Mouse (Mus musculus): ENCODE data around the gene Smoc2. TPM values are rescaled to one million over a fixed set of nuclear protein-coding genes. Genes with fewer than 3 reads are reported as not detected.

Smoc2 gene
- polyA plus RNA-seq, 1 experiment = 0.19 TPM

DNA sequence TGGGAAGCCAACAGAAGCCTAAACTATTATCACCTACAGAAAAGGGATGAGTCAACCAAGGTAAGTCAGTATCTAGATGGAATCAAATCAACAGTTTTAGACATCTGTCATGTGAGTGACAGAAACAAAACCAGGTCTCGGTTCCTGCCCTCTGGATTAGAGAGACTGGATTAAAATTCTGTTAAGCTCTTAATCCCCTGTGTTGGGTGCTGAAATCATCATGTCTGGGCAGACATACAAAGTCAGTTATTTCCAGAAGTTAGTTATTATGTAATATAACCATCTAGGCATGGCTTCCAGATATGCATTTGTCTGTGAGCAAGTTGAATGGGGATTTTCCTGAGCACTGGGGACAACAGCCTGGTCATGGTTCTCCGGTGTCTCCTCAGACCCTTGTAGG, 33.0 kb upstream of the Smoc2 start:
- no peak overlapping the region for H3K4me3 ChIP-seq (ENCODE audit: insufficient read depth, low read length)
- no peak for TF ChIP-seq POLR2A (IDR thresholded peaks at IDR 0.05; ENCODE audit: borderline replicate concordance, low read depth, low read length)
- no peak for TF ChIP-seq CTCF (IDR thresholded peaks at IDR 0.05; ENCODE audit: low read depth, low read length)
- no peaks in the 10 kb centered on the region for H3K4me1 ChIP-seq (ENCODE audit: control insufficient read depth, insufficient read depth, low read length)
- no peak overlapping the region for H3K27ac ChIP-seq (ENCODE audit: insufficient read depth, low read depth, low read length)

DNA sequence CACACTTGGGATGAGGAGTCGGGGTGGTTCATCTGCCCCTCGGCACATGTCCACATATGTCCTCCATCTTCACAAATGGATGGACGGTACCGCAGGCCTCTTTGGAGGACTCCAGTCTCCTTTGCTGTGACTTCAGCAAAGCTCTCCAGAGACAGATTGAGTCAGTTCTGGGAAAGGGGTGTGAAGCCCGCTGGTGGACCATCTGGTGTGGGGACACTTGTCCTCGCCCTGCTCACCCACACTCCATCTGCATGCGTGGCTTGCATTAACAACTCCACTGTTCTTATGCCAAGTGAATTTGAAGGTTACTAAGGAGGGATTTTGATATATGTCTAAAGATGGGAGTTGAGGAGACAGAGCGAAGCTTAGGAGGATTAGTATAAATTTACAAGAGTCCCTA, 31.4 kb upstream of the Smoc2 start:
- Histone ChIP-seq H3K27ac (ENCODE audit: insufficient read depth, low read depth, low read length) (no peak overlapping the region), H3K4me1 (ENCODE audit: control insufficient read depth, insufficient read depth, low read length) (no peaks in the 10 kb centered on the region), H3K4me3 (ENCODE audit: insufficient read depth, low read length) (no peak overlapping the region)
- no peak for TF ChIP-seq POLR2A (IDR thresholded peaks at IDR 0.05; ENCODE audit: borderline replicate concordance, low read depth, low read length)
- no peak for TF ChIP-seq CTCF (IDR thresholded peaks at IDR 0.05; ENCODE audit: low read depth, low read length)

GRCm38 (mm10) chr17:14249595-14249994, 29.7 kb upstream of the Smoc2 start:
- Histone ChIP-seq H3K27ac (ENCODE audit: insufficient read depth, low read depth, low read length) (no peak overlapping the region), H3K4me3 (ENCODE audit: insufficient read depth, low read length) (no peak overlapping the region), H3K4me1 (ENCODE audit: control insufficient read depth, insufficient read depth, low read length) (no peaks in the 10 kb centered on the region)
- TF ChIP-seq POLR2A (IDR thresholded peaks at IDR 0.05; ENCODE audit: borderline replicate concordance, low read depth, low read length) (no peak), CTCF (IDR thresholded peaks at IDR 0.05; ENCODE audit: low read depth, low read length) (no peak)

DNA sequence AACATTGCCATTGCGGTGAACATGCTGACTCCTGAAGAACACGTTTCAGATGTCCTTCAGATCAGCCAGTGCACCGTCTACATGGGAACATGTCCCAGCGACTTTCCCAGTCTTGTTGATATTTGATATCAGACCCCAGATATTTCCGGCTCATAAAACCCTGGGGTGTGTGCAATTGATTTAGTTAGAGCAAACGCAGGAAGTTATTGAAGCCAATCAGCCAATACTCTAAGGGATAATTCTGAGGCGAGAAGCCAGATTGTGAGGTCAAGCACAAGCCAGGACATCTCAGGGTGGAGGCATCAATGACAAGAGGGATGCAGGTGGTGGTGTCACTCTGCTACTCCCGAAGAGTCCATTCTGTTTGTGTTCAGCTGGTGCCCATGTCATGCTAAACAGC, 28.9 kb upstream of the Smoc2 start:
- TF ChIP-seq CTCF (IDR thresholded peaks at IDR 0.05; ENCODE audit: low read depth, low read length) (no peak), POLR2A (IDR thresholded peaks at IDR 0.05; ENCODE audit: borderline replicate concordance, low read depth, low read length) (no peak)
- no peak overlapping the region for H3K27ac ChIP-seq (ENCODE audit: insufficient read depth, low read depth, low read length)
- no peaks in the 10 kb centered on the region for H3K4me1 ChIP-seq (ENCODE audit: control insufficient read depth, insufficient read depth, low read length)
- H3K4me3 ChIP-seq (ENCODE audit: insufficient read depth, low read length) = no peak overlapping the region

DNA sequence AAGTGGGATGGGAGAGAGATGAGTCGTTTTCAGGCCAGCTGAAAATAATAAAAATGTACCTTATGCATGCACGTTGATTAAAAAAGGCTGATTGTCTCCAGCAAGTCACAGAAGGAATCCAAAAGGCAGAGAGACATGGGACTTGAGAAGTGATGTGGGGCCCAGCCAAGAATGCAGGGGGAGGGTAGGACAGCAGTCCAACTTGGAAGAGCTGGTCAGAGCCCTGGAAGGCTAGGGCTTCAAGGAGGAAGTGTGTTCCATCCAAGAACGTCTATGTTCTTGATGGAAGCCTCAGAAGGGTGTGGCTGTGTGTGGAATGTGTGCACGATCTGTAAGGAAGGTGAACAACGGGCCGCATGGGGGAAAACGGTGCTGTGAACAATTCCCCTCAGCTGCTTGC, 26.9 kb upstream of the Smoc2 start:
- H3K27ac ChIP-seq (ENCODE audit: insufficient read depth, low read depth, low read length) = no peak overlapping the region
- TF ChIP-seq CTCF (IDR thresholded peaks at IDR 0.05; ENCODE audit: low read depth, low read length) (no peak), POLR2A (IDR thresholded peaks at IDR 0.05; ENCODE audit: borderline replicate concordance, low read depth, low read length) (no peak)
- no peaks in the 10 kb centered on the region for H3K4me1 ChIP-seq (ENCODE audit: control insufficient read depth, insufficient read depth, low read length)
- H3K4me3 ChIP-seq (ENCODE audit: insufficient read depth, low read length) = no peak overlapping the region

GRCm38 (mm10) chr17:14254616-14255015, 24.7 kb upstream of the Smoc2 start:
- H3K4me3 ChIP-seq (ENCODE audit: insufficient read depth, low read length) = no peak overlapping the region
- TF ChIP-seq POLR2A (IDR thresholded peaks at IDR 0.05; ENCODE audit: borderline replicate concordance, low read depth, low read length) (no peak), CTCF (IDR thresholded peaks at IDR 0.05; ENCODE audit: low read depth, low read length) (no peak)
- no peak overlapping the region for H3K27ac ChIP-seq (ENCODE audit: insufficient read depth, low read depth, low read length)
- H3K4me1 ChIP-seq (ENCODE audit: control insufficient read depth, insufficient read depth, low read length) = no peaks in the 10 kb centered on the region

DNA sequence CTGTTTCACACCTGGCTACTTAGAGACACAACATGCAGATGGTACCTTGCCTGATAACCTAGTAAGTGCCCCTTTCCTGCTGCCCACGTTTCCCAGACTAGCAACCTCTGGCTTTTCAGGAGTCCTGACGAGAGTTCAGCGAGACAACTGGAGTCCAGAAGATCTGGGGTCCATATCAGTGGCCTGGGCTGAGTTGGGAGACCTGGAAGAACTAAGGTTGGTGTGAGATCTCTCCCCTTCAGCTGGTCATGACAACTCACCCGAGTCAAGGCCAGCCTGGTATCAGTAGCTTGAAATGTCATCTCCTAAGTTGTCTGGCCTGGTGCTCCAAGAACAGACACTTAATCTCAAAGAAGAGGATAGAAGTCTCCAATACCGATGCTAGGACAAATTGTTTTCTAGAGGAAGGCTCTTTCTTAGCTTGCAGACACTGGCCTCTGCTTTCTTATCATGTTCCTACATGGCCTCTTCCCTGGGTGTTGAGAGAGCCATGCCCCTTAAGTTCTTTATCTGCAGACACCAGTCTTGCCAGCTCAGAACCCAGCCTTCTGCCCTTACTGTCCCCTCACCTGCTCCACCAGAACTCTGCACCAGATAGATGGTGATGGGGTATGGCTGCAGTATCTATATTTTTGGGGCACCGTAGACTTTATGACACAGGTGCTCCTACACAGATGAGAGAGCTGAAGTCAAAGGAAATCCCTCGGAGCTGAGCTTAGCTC, 21.3 kb upstream of the Smoc2 start:
- no peak overlapping the region for H3K4me3 ChIP-seq (ENCODE audit: insufficient read depth, low read length)
- no peak overlapping the region for H3K27ac ChIP-seq (ENCODE audit: insufficient read depth, low read depth, low read length)
- no peaks in the 10 kb centered on the region for H3K4me1 ChIP-seq (ENCODE audit: control insufficient read depth, insufficient read depth, low read length)
- TF ChIP-seq CTCF (IDR thresholded peaks at IDR 0.05; ENCODE audit: low read depth, low read length) = no peak
- TF ChIP-seq POLR2A (IDR thresholded peaks at IDR 0.05; ENCODE audit: borderline replicate concordance, low read depth, low read length) = no peak

DNA sequence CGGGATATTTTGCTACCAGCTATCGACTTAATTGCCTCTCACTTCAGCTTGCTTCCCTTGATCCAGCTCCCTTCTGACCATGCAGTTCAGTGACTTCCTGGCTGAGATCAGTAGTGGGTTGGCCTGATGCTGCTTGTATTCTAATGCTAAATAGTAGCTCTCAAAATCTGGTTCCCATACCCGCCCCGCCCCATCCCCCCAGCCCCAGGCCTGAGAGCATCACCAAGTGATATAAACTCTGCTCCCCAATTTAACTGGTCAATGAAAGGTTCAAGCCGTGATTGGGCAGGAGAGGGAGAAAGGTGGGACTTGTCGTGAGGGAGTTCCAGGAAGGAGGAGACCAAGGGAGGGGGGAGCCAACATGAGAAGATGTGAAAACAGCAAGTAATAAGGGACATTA, 20.4 kb upstream of the Smoc2 start:
- TF ChIP-seq CTCF (IDR thresholded peaks at IDR 0.05; ENCODE audit: low read depth, low read length) (no peak), POLR2A (IDR thresholded peaks at IDR 0.05; ENCODE audit: borderline replicate concordance, low read depth, low read length) (no peak)
- no peak overlapping the region for H3K27ac ChIP-seq (ENCODE audit: insufficient read depth, low read depth, low read length)
- no peaks in the 10 kb centered on the region for H3K4me1 ChIP-seq (ENCODE audit: control insufficient read depth, insufficient read depth, low read length)
- H3K4me3 ChIP-seq (ENCODE audit: insufficient read depth, low read length) = no peak overlapping the region

- TF ChIP-seq CTCF (IDR thresholded peaks at IDR 0.05; ENCODE audit: low read depth, low read length) = no peak
- TF ChIP-seq POLR2A (IDR thresholded peaks at IDR 0.05; ENCODE audit: borderline replicate concordance, low read depth, low read length) = no peak
- H3K4me1 ChIP-seq (ENCODE audit: control insufficient read depth, insufficient read depth, low read length) = no peaks in the 10 kb centered on the region
- no peak overlapping the region for H3K4me3 ChIP-seq (ENCODE audit: insufficient read depth, low read length)
- no peak overlapping the region for H3K27ac ChIP-seq (ENCODE audit: insufficient read depth, low read depth, low read length)
Observed at GRCm38 (mm10) chr17:14260966-14261365, 18.3 kb upstream of the Smoc2 start.

DNA sequence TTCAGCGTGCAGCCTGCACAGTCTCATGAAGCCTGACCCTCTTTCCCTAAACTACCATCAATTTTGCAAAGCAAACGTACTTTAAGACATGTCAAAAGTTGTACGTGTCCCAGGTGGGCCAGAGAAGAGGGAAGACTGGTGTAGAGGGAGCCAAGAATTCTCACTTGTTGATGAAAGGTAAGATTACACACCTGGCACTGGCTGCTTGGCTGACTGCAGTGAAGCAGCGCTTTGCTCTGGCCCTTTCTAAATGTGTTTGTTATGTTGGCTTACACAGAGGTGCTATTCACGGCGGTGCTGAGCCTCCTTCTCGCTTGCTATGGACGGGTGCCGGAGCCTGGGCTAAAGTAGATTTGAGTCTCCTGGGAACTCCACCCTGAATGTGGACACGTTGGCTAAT, 17.1 kb upstream of the Smoc2 start:
- Histone ChIP-seq H3K27ac (ENCODE audit: insufficient read depth, low read depth, low read length) (no peak overlapping the region), H3K4me1 (ENCODE audit: control insufficient read depth, insufficient read depth, low read length) (no peaks in the 10 kb centered on the region), H3K4me3 (ENCODE audit: insufficient read depth, low read length) (no peak overlapping the region)
- TF ChIP-seq CTCF (IDR thresholded peaks at IDR 0.05; ENCODE audit: low read depth, low read length) (no peak), POLR2A (IDR thresholded peaks at IDR 0.05; ENCODE audit: borderline replicate concordance, low read depth, low read length) (no peak)

Measured in bone marrow macrophage, adult 2 months (primary cell).